Mouse (Mus musculus) thymus, postnatal 14 days (tissue): ENCODE measurements around the gene Sv2c.

ENCODE experiments used
- DNase-seq: peaks from one replicate; pipeline ENCODE4 v3.0.0; 2021

The Sv2c gene

DNA sequence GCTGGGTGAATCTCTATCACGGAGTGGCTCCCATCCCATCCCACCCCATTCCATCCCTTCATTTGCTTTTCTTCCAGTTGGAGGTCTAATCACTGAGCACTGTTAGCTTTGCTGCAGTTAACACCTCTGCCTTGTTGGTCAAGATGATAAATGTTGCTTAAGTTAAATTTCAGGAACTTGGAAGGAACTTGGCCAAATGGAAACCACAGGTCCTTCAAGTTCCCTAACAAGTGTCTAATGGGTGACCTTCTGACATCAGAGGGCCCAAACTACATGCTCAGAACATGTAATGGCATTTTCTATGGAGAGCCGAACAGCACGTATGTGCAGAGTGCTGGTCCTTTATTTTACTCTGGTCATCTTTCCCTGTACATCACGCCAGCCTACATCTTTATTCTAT is 190.5 kb downstream of the Sv2c start:
- no peak for DNase-seq

DNA sequence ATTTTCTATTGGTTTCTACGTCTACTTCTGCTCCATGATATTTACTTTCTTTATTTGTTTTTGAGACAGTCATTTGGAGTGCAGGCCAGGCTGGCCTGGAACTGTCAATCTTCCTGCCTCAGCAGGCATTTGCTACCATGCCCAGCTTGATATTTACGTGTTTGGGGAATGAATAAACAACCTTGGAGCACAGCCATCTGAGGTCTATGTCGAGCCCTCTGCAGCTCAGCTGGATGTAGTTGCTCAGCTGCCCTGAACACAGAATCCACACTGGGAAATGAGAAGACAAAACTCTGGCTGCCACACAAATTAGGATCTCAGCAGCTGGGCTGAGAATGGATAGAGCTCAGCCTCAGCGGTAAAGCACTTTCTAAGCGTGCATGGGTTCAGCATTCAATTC is 191.6 kb downstream of the Sv2c start:
- DNase-seq = peak; percentile 0

DNA sequence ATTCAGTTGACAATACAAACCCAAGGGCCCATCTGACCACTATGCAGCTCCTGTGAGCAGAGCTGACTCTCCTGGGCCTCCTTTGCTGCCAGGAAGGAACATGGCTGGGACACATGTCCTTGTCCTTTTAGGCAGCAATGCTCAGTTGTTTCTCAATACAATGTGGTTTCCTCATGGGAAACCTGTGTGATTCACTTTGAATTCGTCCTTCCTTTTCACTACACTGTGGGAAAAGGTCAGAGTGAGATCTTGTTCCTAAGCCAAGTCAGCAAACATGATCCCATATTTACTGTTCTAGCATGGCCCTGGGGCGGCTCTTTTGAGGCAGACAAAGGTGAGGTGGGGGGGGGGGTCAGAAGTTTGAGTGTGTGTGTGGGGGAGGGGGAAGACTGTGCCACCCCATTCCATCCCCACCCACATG is 208.2 kb downstream of the Sv2c start:
- DNase-seq = no peak

DNA sequence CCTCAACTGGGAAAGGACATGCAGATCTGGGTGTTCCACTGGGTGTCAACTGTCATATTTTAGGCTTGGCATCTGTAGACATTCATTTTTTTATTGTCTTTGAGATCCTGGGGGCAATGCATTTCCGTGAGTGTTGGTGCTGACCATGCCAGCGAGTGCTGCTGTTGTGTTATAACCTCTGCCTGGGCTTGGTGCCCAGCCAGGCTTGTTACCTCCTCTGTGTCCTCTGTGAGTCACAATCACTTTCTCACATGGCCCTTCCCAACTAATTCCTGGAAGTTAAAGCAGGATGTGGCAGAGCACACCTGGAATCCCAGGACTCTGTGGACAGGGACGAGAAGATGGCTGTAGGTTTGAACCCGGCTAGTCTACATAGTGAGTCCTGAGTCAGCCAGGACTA is 209.8 kb downstream of the Sv2c start:
- no peak for DNase-seq

DNA sequence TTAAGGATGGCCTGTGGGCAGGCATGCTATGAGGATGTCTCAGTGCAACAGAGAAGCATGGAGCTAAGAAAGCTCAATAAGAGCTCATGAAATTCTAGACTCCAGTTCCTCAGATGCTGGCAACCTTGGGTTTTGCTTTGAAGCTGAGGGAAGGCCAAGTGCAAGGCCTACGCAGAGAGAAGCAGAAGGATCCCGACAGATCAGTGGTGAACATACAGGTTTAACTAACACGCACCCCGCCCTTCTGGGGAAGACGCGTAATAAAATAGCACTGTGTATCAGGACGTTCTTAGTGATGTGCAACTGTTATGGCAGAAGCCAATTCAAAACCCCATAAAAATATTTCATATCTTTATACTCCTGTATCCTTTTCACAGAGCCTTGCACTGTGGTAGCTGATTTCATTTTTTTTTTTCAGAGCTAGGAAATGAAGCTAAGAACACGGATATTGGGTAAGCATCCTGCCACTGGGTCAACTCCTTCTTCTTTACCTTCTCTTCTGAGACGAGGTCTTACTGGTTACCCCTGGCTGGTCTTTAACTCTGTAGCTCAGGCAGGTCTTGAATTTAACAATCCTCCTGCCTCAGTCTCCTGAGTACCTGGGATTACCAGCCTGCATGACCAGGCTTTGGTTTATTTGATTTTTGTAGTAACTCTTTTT is 213.6 kb downstream of the Sv2c start:
- no peak for DNase-seq

DNA sequence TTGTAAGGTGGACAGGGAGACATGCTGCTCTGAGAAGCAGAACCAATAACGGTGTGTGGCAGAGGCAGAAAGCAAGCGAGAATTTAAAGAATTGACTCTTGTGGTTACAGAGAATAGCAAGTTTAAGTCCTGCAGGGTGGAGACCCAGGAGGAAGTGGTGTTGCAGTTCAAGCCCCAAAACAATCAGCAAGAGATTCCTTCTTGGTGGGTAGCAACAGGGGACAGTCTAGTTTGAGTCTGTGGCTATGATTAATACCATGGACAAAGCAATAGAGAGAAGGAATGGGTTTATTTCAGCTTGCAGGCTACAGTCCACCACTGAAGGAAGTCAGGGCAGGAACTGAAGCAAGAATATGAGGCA is 219.4 kb downstream of the Sv2c start:
- no peak for DNase-seq

DNA sequence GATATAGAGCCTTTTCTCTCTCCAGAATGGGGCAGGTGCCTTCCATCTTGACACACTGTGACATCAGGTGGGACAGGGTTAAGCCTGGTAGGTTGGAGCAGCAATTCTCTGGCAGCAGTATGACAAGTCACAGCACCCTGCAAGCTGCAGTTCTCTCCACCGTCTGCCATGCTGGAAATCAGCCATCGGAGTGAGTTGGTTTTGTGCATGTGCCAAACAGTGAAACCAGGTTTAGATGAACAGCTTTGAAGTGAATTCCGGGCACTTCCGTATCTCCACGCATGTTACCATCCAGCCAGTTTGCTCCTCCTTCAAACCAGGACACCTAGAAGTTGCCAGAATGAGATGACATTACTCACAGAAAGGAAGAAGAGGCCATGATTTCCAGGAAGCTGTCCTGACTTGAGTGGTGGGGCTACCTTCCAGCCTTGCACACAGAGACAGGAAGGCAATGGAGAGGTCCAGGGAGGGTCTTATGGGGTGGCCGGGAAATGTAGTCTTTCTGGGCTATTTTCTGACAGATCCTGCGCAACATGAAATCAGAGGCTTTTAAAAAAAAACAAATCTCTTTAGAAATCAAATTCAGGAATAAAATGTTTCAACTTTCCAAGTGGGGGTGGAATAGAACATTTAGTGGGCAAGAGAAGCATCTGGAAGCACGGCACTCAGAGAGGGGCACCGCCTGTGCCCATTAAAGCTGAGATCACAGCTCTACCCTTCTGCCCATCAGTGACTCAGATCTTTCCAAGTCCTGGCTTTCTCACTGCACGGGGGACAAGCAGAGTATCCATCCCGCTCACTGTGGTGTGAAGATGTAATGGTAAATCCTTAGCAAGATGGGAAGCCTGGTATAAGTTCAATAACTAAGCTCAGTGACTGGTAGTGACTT is 220.0 kb downstream of the Sv2c start:
- no peak for DNase-seq

DNA sequence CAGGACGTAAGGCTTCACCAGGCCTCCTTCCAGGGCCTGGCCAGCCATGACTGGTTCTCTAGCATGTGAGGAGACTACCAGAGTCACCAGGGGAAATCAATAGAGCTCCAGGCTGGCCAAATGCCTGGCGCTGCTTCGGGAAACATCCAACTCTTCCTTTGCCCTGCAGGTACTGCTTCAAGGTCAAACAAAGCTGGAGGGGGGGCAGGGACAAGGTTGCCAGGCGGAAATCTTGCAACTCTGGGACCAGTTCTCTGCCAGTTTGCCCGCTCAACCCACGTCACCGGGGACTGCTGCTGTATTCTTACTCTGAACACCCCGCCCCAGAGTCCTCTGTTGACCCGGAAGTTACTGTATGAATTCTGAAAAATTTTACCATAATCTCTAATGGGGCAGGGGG is 222.1 kb downstream of the Sv2c start:
- DNase-seq = no peak

DNA sequence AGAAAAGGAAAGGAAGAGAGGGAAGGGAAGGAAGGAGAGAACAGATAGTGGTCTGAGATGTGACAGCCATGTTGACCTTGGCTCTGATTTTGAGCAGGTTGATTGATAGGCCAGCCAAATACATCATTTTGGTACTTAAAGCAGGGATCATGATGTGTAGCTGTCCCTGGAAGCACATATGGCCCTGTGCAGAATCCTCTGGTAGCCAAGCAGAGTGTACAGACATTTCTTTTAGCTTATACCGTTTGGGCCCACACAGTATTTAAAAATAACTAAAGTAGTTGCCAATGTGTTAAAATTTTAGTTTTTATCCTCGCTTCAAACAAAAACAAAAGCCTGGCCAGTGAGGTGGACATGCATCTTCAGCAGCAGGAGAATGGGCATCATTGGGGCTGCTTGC is 223.1 kb downstream of the Sv2c start:
- DNase-seq = no peak
